Mouse (Mus musculus) G1E (cell line): Measurements from ENCODE around the gene Rbm38. TPM values are rescaled to one million over a fixed set of nuclear protein-coding genes. Genes with fewer than 3 reads are reported as not detected.

Source experiments
- ATAC-seq: 2 replicates; pipeline ENCODE4 v1.8.0; 2016; ENCODE audit warnings: mild to moderate bottlenecking; ENCODE audit not compliant: insufficient number of reproducible peaks, poor library complexity, low FRiP score, severe bottlenecking; ENCODE audit errors: extremely low read depth
- DNase-seq: peaks from one replicate; pipeline ENCODE4 v3.0.0; 2012; ENCODE audit warnings: low spot score
- H3K27me3 ChIP-seq: 2 replicates; pipeline ENCODE4 v1.6.1; 2012; ENCODE audit warnings: mild to moderate bottlenecking, low read length, inconsistent platforms; ENCODE audit not compliant: insufficient read depth
- H3K36me3 ChIP-seq: replicated peaks from 2 replicates; pipeline ENCODE3; 2012; ENCODE audit warnings: mild to moderate bottlenecking, inconsistent platforms
- H3K4me1 ChIP-seq: 2 replicates; pipeline ENCODE4 v1.6.1; 2012; ENCODE audit warnings: low read depth, low read length, inconsistent platforms, mixed read lengths; ENCODE audit not compliant: insufficient read depth
- H3K4me3 ChIP-seq: 2 replicates; pipeline ENCODE4 v1.5.1; 2012; ENCODE audit warnings: low read depth, mild to moderate bottlenecking, inconsistent platforms, low read length, moderate library complexity, mixed read lengths
- H3K9me3 ChIP-seq: replicated peaks from 2 replicates; pipeline ENCODE4 v1.6.1; 2012; ENCODE audit warnings: inconsistent platforms
- CTCF ChIP-seq: IDR thresholded peaks from 2 replicates; pipeline ENCODE4 v1.5.1; 2012; ENCODE audit warnings: low read depth, low read length, inconsistent platforms, mixed read lengths
- GATA1 ChIP-seq: IDR thresholded peaks from 2 replicates; pipeline ENCODE4 v1.6.1; 2012; ENCODE audit warnings: borderline replicate concordance, low read length, inconsistent platforms, mixed read lengths
- GATA2 ChIP-seq: IDR thresholded peaks from 2 replicates; pipeline ENCODE4 v1.6.1; 2012; ENCODE audit warnings: low read depth, low read length, inconsistent platforms, borderline replicate concordance
- POLR2AphosphoS5 ChIP-seq: IDR thresholded peaks from 2 replicates; pipeline ENCODE4 v1.6.1; 2012; ENCODE audit warnings: low read depth, low read length, inconsistent platforms; ENCODE audit not compliant: insufficient replicate concordance
- TAL1 ChIP-seq: conservative IDR thresholded peaks from 2 replicates; pipeline ENCODE4 v1.6.1; 2012; ENCODE audit warnings: low read depth, low read length, inconsistent platforms, mixed read lengths
- polyA plus RNA-seq: library from polyadenylated mRNA; stranded (reverse); fragments of >175 nt; gene quantifications from 2 replicates; pipeline ENCODE4 v1.2.3, GENCODE M21; 2012
- total RNA-seq, 2 experiments: library from RNA; stranded (forward) in 1 of 2; stranded (reverse) in 1 of 2; fragments of 200-1000 nt in 1 of 2; fragments of >200 nt in 1 of 2; fragmentation: Nextera tagmentation in 1 of 2; gene quantifications; 2 replicates each; pipeline ENCODE4 v1.2.3; 2014 to 2017

Gene Rbm38
- total and polyA plus RNA-seq, 3 experiments, result 36.0 to 737 (median 342) TPM

- H3K36me3 ChIP-seq, result peaks cover 7% of the 10 kb centered on the region
- H3K27me3 ChIP-seq, result peaks cover 13% of the 10 kb centered on the region; the same call in 1 of the 2 replicates
- ATAC-seq (no peak), DNase-seq (no peak)
- H3K4me3 ChIP-seq, result no peak overlapping the region
- TF ChIP-seq GATA1, result no peak
- no peak for TF ChIP-seq TAL1
- TF ChIP-seq GATA2, result no peak
- TF ChIP-seq CTCF, result no peak
- no peak for TF ChIP-seq POLR2AphosphoS5
- H3K9me3 ChIP-seq, result no peaks in the 10 kb centered on the region
- peaks cover 48% of the 10 kb centered on the region for H3K4me1 ChIP-seq
These were observed 38.0 kb downstream of the Rbm38 start for GRCm38 (mm10) chr2:173058263-173058662.

- Histone ChIP-seq H3K4me3 (no peak overlapping the region), H3K4me1 (peaks cover 45% of the 10 kb centered on the region), H3K9me3 (no peaks in the 10 kb centered on the region), H3K27me3 (0 out of 2 replicates have a peak, but pooled peaks cover 3% of the 10 kb centered on the region), H3K36me3 (peaks cover 13% of the 10 kb centered on the region)
- DNase-seq, result no peak
- ATAC-seq, result no peak
- TF ChIP-seq POLR2AphosphoS5 (no peak), GATA1 (no peak), GATA2 (no peak), TAL1 (no peak), CTCF (no peak)
These were observed 40.2 kb downstream of the Rbm38 start for GRCm38 (mm10) chr2:173060450-173060849.

- Histone ChIP-seq H3K9me3 (no peaks in the 10 kb centered on the region), H3K4me3 (peak overlapping the region; percentile 58), H3K36me3 (peaks cover 13% of the 10 kb centered on the region), H3K27me3 (0 out of 2 replicates have a peak, but pooled peaks cover 3% of the 10 kb centered on the region), H3K4me1 (peaks cover 38% of the 10 kb centered on the region)
- ATAC-seq (peak; percentile 87), DNase-seq (peak; percentile 80)
- TF ChIP-seq GATA2, result no peak
- no peak for TF ChIP-seq CTCF
- no peak for TF ChIP-seq POLR2AphosphoS5
- no peak for TF ChIP-seq TAL1
- TF ChIP-seq GATA1, result no peak
These were observed 41.4 kb downstream of the Rbm38 start for GRCm38 (mm10) chr2:173061443-173062351.

- TF ChIP-seq CTCF, result no peak
- TF ChIP-seq GATA1, result no peak
- TF ChIP-seq GATA2, result no peak
- TF ChIP-seq POLR2AphosphoS5, result no peak
- no peak for TF ChIP-seq TAL1
- DNase-seq (no peak), ATAC-seq (no peak)
- peaks cover 28% of the 10 kb centered on the region for H3K4me1 ChIP-seq
- no peak overlapping the region for H3K4me3 ChIP-seq
- peaks cover 5% of the 10 kb centered on the region for H3K9me3 ChIP-seq
- H3K27me3 ChIP-seq, result 0 out of 2 replicates have a peak, but pooled peaks cover 3% of the 10 kb centered on the region
- H3K36me3 ChIP-seq, result peaks cover 13% of the 10 kb centered on the region
These were observed 42.9 kb downstream of the Rbm38 start for GRCm38 (mm10) chr2:173063219-173063618.

- Histone ChIP-seq H3K27me3 (0 out of 2 replicates have a peak, but pooled peaks cover 3% of the 10 kb centered on the region), H3K36me3 (peaks cover 13% of the 10 kb centered on the region), H3K4me3 (no peak overlapping the region), H3K4me1 (peaks cover 28% of the 10 kb centered on the region), H3K9me3 (peaks cover 7% of the 10 kb centered on the region)
- TF ChIP-seq GATA2, result no peak
- no peak for TF ChIP-seq POLR2AphosphoS5
- no peak for TF ChIP-seq CTCF
- TF ChIP-seq GATA1, result no peak
- TF ChIP-seq TAL1, result no peak
- ATAC-seq (no peak), DNase-seq (no peak)
These were observed 44.6 kb downstream of the Rbm38 start for GRCm38 (mm10) chr2:173064864-173065263.

- TF ChIP-seq TAL1, result no peak
- no peak for TF ChIP-seq POLR2AphosphoS5
- TF ChIP-seq GATA2, result no peak
- TF ChIP-seq CTCF, result no peak
- TF ChIP-seq GATA1, result no peak
- Histone ChIP-seq H3K9me3 (peaks cover 14% of the 10 kb centered on the region), H3K4me3 (no peak overlapping the region), H3K4me1 (0 out of 2 replicates have a peak, but pooled peaks cover 3% of the 10 kb centered on the region), H3K27me3 (no peaks in the 10 kb centered on the region), H3K36me3 (no peaks in the 10 kb centered on the region)
- ATAC-seq (no peak), DNase-seq (no peak)
These were observed 52.6 kb downstream of the Rbm38 start for GRCm38 (mm10) chr2:173072948-173073347.
